Mouse (Mus musculus) embryonic stem cell, embryonic (primary cell): ENCODE results near the gene Wdr83.

Experiments
- CTCF ChIA-PET, 4 experiments: fragments of 300-600 bp in 2 of 4; fragments of 350-600 bp in 2 of 4; sonication (Branson Sonifier 250); formaldehyde crosslinking; loops; one replicate each; lab custom pipeline; 2022; ENCODE audit warnings: inconsistent platforms in 2 of 4; lab: Charles Lee
- POLR2A ChIA-PET, 4 experiments: fragments of 300-600 bp in 2 of 4; fragments of 350-600 bp in 2 of 4; sonication (Branson Sonifier 250); formaldehyde crosslinking; loops; one replicate each; lab custom pipeline; 2022; ENCODE audit warnings: antibody characterized with exemption in 4 of 4, inconsistent platforms in 1 of 4; lab: Charles Lee

Wdr83 gene

DNA sequence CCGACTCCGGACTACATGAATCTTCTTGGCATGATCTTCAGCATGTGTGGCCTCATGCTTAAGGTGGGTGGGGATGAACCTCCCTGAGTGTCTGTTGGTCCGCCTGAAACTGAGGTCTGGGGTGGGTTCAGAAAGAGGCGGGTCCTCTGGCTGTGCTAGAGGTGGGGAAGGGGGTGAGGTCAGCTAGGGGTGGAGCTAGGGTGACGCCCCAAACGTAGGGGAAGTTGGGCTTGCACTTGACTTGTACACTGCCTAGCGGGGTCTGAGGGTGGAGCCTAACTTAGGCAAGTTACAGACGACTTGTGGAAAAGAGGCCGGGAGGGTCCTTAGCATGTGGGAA lies at the start of gene Wdr83:
Gene Wdr83 (minus strand): TSS at position 91 of the 340 bp plus-strand sequence.
- POLR2A ChIA-PET: interaction anchor here (0.6 to 12.9 kb wide), 37 partner anchors 7 to 392 kb away, joined by 3 to 479 read pairs (median 5); partner anchors contain the start of genes Dhps (in 4 of the 4), Fbxw9 (in 2 of the 4), Tnpo2 (in 2 of the 4) and Calr (in 1 of the 4)
- CTCF ChIA-PET: interaction anchor here in 2 of 4 experiments (0.5 to 2.0 kb wide), 5 partner anchors 9 to 331 kb away, joined by 3 to 18 read pairs (median 3); partner anchors contain the start of gene Dhps (in 1 of the 2)

DNA sequence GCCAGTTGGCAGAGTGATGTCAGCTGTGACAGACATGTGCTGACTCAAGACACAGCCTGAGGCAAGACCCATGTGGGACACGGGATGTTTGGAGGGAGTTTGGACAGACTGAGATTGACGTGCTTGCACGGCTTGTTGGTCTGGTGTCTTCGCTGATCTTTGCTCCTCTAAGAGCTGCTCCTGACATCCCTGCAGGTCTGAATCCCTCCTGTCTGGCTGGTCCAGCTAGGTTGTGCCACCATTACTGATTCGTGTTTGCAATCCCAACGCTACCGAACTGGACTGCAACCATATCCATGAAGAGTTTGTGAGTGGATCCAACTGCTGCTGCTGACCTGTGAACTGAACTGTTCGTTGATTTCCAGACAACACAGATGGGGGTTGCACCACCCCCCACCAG lies 42.6 kb upstream of the Wdr83 start:
- POLR2A ChIA-PET: no interaction called here
- CTCF ChIA-PET: interaction anchor here in 1 of 4 experiments (0.6 kb wide), 1 partner anchor 1137 kb away, joined by 4 read pairs; no protein-coding TSS in a partner anchor

DNA sequence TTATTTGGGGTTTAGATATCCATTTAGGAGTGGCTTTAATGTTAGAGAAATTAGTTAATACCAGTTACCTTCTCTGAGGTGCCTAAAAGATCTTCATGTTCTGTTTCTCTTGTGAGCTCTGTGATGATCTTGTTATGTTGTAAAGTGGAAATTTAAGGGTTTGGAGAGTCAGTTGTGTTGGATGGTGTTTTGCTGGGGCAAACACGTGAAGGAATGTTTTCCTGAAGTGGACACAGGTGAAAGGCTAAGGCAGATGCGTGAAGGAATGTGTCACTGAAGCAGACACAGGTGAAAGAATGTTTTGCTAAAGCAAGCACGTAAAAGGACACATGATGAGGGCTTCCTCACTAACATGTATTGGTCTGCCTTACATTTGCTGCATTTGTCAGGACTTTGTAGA lies 41.9 kb upstream of the Wdr83 start, which contains the start of gene Zfp791:
Gene Zfp791 (minus strand): TSS at position 101 of the 400 bp plus-strand sequence.
- CTCF ChIA-PET: no interaction called here
- POLR2A ChIA-PET: no interaction called here

- POLR2A ChIA-PET: interaction anchor here in 3 of 4 experiments (0.7 to 2.7 kb wide), 14 partner anchors 11 to 169 kb away, joined by 3 to 13 read pairs (median 5); partner anchors contain the start of genes Dhps (in 3 of the 3), Man2b1 (in 2 of the 3), Junb (in 1 of the 3) and Tnpo2 (in 1 of the 3)
- CTCF ChIA-PET: interaction anchor here in 2 of 4 experiments (0.7 to 1.7 kb wide), 3 partner anchors 12 to 231 kb away, joined by 4 to 9 read pairs (median 4); no protein-coding TSS in a partner anchor
Measured at GRCm38 (mm10) chr8:85120251-85120650, 39.1 kb upstream of the Wdr83 start.

DNA sequence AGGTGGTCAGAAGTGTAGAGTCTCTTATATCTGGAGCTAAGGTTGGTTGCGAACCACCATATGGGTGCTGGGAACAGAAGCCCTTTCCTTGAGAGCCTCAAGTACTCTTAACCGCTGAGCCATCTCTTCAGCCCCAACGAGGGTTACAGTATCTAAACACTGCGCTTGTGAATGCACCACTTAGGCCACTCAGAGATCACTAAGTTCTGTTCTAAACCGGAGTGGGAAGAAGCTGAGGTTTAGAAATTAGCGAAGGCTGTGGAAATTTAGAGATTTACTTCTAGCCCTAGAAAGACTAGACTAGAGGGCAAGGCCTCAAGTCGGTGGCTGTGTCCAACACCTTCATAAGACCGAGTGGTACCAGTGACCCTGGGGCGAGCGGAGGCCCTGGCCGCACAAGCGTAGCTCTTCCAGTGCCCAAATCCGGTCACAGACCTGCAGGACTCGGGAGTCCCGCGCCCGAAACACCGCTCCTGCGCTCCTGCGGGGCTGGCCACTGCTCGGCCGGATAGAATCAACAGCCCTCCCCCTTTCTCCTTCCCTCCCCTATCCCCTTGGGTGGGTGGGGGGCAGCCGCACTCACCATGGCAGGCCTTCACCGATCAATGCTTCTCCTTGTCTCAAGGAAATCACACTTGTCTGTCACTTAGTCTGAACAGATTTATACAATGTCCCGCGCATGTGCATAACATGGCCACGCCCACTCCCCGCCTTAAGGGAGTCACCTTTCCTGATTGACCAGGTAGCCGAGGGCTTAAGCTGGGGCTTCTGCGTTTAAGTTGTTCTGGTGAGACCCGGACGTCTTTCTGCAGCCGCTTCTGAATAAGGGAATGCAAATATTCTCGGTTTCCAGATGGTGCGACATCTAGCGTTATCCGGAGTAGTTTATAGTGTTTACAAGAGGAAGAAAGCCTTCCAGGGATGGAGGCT lies 38.2 kb upstream of the Wdr83 start:
- ChIA-PET CTCF (interaction anchor here in 2 of 4 experiments (0.7 to 1.7 kb wide), 4 partner anchors 13 to 106 kb away, joined by 3 to 9 read pairs (median 5); no protein-coding TSS in a partner anchor), POLR2A (interaction anchor here in 3 of 4 experiments (0.6 to 2.7 kb wide), 16 partner anchors 10 to 143 kb away, joined by 3 to 13 read pairs (median 4); partner anchors contain the start of genes Dhps (in 3 of the 3), Man2b1 (in 2 of the 3), Junb (in 1 of the 3) and Tnpo2 (in 1 of the 3))

- CTCF ChIA-PET: no interaction called here
- POLR2A ChIA-PET: interaction anchor here in 1 of 4 experiments (0.7 kb wide), 1 partner anchor 308 kb away, joined by 4 read pairs; no protein-coding TSS in a partner anchor
Measured at GRCm38 (mm10) chr8:85116984-85117383, 35.9 kb upstream of the Wdr83 start.

DNA sequence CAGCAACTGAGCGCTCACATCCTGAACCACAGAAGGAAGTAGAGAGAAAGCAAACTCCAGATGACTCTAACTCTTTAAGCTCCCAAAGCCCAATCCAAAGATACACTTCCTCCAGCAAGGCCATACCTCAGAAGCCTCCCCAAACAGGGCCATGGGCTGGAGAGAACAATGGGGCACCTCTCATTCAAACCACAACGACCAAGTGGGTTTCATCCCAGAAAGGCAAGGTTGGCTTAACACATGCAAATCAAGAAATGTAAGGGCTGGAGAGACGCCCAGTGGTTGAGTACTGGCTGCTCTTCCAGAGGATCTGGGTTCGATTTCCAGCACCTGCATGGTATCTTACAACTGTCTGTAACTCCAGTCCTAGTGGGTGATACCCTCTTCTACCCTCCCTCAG lies 34.4 kb upstream of the Wdr83 start:
- ChIA-PET CTCF (no interaction called here), POLR2A (no interaction called here)

GRCm38 (mm10) chr8:85113241-85113640 lies 32.1 kb upstream of the Wdr83 start:
- CTCF ChIA-PET: interaction anchor here in 1 of 4 experiments (0.6 kb wide), 1 partner anchor 50 kb away, joined by 9 read pairs; no protein-coding TSS in a partner anchor
- POLR2A ChIA-PET: no interaction called here

GRCm38 (mm10) chr8:85100076-85100665 lies 19.1 kb upstream of the Wdr83 start:
- ChIA-PET POLR2A (interaction anchor here in 2 of 4 experiments (0.6 to 10.8 kb wide), 8 partner anchors 16 to 124 kb away, joined by 3 to 60 read pairs (median 8); partner anchors contain the start of genes Dhps (in 2 of the 2), Man2b1 (in 2 of the 2) and Wdr83os (in 1 of the 2)), CTCF (interaction anchor here in 1 of 4 experiments (0.5 kb wide), 1 partner anchor 341 kb away, joined by 4 read pairs; no protein-coding TSS in a partner anchor)

GRCm38 (mm10) chr8:85096850-85097249 lies 15.7 kb upstream of the Wdr83 start:
- ChIA-PET CTCF (interaction anchor here in 1 of 4 experiments (1.0 kb wide), 1 partner anchor 21 kb away, joined by 3 read pairs; no protein-coding TSS in a partner anchor), POLR2A (interaction anchor here in 3 of 4 experiments (0.8 to 10.8 kb wide), 7 partner anchors 13 to 295 kb away, joined by 3 to 60 read pairs (median 3); partner anchors contain the start of genes Dhps (in 2 of the 3) and Man2b1 (in 1 of the 3))

DNA sequence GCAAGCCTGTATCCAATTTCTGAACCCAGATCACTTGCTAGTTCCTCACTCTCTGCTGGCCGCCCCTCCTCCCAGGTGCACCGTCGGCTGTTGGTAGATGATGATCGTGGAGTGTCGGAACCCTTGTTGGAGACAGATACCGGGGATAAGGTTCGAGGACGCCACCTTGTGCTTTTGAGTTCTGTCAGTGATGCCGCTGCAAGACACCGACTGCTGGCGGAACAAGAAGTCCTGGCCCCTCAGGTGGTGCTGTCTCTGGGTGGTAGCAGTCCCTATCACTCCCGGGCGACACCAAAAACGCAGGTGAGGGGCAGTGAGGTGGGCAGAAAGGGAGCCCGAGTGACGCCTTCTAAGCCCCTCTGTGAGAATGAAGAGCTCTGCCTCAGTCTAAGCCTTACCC lies 15.1 kb upstream of the Wdr83 start:
- ChIA-PET POLR2A (interaction anchor here in 3 of 4 experiments (0.8 to 10.8 kb wide), 8 partner anchors 12 to 295 kb away, joined by 3 to 60 read pairs (median 4); partner anchors contain the start of genes Dhps (in 2 of the 3) and Man2b1 (in 2 of the 3)), CTCF (interaction anchor here in 2 of 4 experiments (1.0 to 1.4 kb wide), 2 partner anchors 20 kb away, joined by 3 read pairs; no protein-coding TSS in a partner anchor)

GRCm38 (mm10) chr8:85095566-85095965 lies 14.5 kb upstream of the Wdr83 start:
- ChIA-PET CTCF (interaction anchor here in 1 of 4 experiments (1.4 kb wide), 1 partner anchor 19 kb away, joined by 3 read pairs; no protein-coding TSS in a partner anchor), POLR2A (interaction anchor here in 2 of 4 experiments (1.0 to 10.8 kb wide), 4 partner anchors 11 to 120 kb away, joined by 3 to 60 read pairs (median 30); partner anchors contain the start of genes Man2b1 (in 2 of the 2) and Dhps (in 1 of the 2))

DNA sequence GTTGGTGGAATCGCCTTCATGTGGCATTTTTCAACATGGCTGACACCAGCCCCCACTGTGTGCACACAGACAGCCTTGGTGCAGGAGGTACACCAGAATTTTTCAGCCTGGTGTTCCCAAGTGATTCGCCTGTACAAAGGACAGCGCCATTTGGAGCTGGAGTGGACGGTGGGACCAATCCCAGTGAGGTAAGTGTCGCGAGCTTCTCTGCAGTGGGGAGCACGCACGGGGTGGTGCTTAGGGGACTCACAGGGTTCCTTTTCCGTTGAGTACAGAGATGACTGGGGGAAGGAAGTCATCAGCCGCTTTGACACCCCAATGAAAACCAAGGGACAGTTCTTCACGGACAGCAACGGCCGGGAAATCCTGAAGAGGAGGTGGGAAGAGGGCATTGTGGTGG lies 13.9 kb upstream of the Wdr83 start:
- CTCF ChIA-PET: interaction anchor here in 1 of 4 experiments (1.4 kb wide), 1 partner anchor 19 kb away, joined by 3 read pairs; no protein-coding TSS in a partner anchor

DNA sequence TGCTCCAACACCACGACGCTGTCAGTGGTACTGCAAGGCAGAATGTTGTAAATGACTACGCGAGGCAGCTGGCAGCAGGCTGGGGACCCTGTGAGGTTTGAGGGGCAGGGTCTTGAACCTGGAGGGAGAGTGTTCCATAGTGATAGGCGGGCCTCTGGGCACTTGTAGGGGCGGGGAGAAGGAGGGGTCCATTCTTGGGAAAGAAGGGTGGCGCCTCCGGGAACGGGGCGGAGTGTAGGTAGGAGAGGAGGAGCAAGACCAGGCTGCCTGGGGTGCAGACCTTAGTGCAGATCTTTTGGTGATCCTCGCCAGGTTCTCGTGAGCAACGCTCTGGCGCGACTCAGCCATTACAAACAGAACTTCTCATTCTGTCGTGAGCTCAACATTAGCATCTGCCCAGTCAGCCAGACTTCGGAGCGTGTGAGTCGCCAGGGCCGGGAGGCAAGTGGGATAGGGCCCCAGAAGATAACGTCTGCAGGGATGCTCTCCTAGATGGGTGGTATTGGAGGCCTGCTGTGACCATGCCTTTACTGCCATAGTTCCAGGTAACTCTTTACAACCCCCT lies 10.5 kb upstream of the Wdr83 start:
- POLR2A ChIA-PET: interaction anchor here in 3 of 4 experiments (1.0 to 9.8 kb wide), 7 partner anchors 8 to 20 kb away, joined by 3 to 60 read pairs (median 10); partner anchors contain the start of genes Dhps (in 3 of the 3), Man2b1 (in 1 of the 3), Wdr83 (in 1 of the 3) and Wdr83os (in 1 of the 3)
- CTCF ChIA-PET: interaction anchor here in 3 of 4 experiments (0.6 to 1.3 kb wide), 6 partner anchors 10 to 49 kb away, joined by 3 to 5 read pairs (median 4); no protein-coding TSS in a partner anchor

More for the DNA sequence above, 13.9 kb upstream of the Wdr83 start:
- POLR2A ChIA-PET: interaction anchor here in 2 of 4 experiments (1.0 to 10.8 kb wide), 5 partner anchors 11 to 119 kb away, joined by 3 to 60 read pairs (median 8); partner anchors contain the start of genes Man2b1 (in 2 of the 2) and Dhps (in 1 of the 2)

GRCm38 (mm10) chr8:85090856-85091255 lies 9.8 kb upstream of the Wdr83 start:
- CTCF ChIA-PET: interaction anchor here in 1 of 4 experiments (1.2 kb wide), 1 partner anchor 16 kb away, joined by 3 read pairs; no protein-coding TSS in a partner anchor
- POLR2A ChIA-PET: interaction anchor here in 2 of 4 experiments (1.3 to 9.8 kb wide), 5 partner anchors 7 to 19 kb away, joined by 3 to 60 read pairs (median 11); partner anchors contain the start of genes Dhps (in 2 of the 2) and Man2b1 (in 1 of the 2)

DNA sequence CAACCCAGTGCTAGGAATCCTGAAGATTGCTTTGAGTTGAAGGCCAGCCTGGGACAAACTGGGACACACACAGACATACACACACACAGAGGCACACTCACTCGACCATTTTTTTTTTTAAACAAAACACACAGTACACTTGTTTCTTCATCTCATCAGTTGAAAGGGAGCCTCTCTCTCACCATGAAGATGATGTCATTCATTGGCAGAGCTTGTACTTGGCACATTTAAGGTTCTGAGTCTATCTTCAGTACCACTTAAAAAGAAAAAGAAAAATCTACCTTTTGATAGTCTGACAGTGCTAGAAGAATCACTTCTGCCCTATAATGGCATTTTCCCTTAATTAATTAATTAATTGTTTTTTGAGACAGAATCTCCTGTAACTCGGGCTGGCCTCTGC lies 7.7 kb upstream of the Wdr83 start:
- CTCF ChIA-PET: interaction anchor here in 1 of 4 experiments (0.7 kb wide), 1 partner anchor 14 kb away, joined by 3 read pairs; no protein-coding TSS in a partner anchor
- POLR2A ChIA-PET: interaction anchor here in 2 of 4 experiments (0.6 to 11.1 kb wide), 5 partner anchors 8 to 103 kb away, joined by 3 to 275 read pairs (median 4); partner anchors contain the start of genes Dhps (in 1 of the 2), Wdr83 (in 1 of the 2) and Wdr83os (in 1 of the 2)
